Mouse (Mus musculus): ENCODE measurements around the gene Samd8. TPM values are rescaled to one million over a fixed set of nuclear protein-coding genes. Genes with fewer than 3 reads are reported as not detected.

Samd8 gene
- polyA plus RNA-seq, 1 experiment from 2014 or later: 12.1 TPM

DNA sequence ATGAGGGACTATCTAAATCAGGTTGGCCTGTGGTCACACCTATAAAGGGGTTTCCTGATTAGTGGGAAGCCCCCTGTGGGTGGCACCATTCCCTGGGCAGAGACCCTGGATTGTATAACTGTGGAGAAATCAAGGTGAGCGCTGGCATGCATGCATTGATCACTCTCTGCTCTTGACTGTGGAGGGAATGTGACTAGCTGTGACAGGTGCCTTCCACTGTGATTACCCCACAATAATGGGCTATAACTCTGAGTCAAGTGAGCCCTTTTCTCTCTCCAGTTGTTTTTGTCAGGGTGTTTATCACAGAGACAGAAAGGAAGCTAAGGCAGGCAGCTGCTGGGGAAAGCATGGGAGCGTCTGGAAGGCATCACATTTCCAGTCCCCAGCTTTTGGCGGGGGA lies 65.9 kb downstream of the Samd8 start:
- Histone ChIP-seq H3K4me2 (no peak overlapping the region), H3K4me1 (no peaks in the 10 kb centered on the region; the same call in 1 of the 2 replicates), H3K9ac (no peak overlapping the region), H3K27ac (no peak overlapping the region), H3K27me3 (no peaks in the 10 kb centered on the region), H3K36me3 (no peaks in the 10 kb centered on the region), H3K4me3 (no peak overlapping the region), H3K9me3 (no peaks in the 10 kb centered on the region)
- 55% methylated on average over 3 of the region's 3 CpGs for WGBS
- ATAC-seq (ENCODE audit: insufficient number of reproducible peaks, insufficient read depth, low FRiP score, low TSS enrichment, low read depth): no peak

DNA sequence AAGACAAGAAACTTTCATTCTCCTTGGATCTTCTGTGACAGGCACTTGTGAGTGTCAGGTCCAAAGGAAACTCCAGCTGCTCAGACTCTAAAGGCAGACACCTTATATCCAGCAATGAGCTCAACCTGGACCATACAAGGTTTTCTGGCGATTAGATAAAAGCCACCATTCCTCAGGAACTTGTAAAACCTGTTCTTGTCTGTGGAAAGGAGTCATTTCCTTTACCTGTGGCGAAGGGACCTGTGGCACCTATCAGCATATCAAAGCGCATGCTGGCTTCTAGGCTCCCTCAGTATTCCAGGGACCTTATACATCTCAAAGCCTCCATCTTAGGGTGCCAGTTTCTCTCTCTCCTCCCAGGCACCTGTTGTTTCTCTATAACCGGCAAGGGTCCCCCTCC lies 67.1 kb downstream of the Samd8 start:
- no peaks in the 10 kb centered on the region; the same call in 1 of the 2 replicates for H3K4me1 ChIP-seq
- no peak overlapping the region for H3K27ac ChIP-seq
- H3K27me3 ChIP-seq: no peaks in the 10 kb centered on the region
- H3K9me3 ChIP-seq: no peaks in the 10 kb centered on the region
- no peak overlapping the region for H3K9ac ChIP-seq
- WGBS: 33% methylated on average over 4 of the region's 4 CpGs
- no peak overlapping the region for H3K4me2 ChIP-seq
- no peak overlapping the region for H3K4me3 ChIP-seq
- no peak for ATAC-seq (ENCODE audit: insufficient number of reproducible peaks, insufficient read depth, low FRiP score, low TSS enrichment, low read depth)
- H3K36me3 ChIP-seq: no peaks in the 10 kb centered on the region

DNA sequence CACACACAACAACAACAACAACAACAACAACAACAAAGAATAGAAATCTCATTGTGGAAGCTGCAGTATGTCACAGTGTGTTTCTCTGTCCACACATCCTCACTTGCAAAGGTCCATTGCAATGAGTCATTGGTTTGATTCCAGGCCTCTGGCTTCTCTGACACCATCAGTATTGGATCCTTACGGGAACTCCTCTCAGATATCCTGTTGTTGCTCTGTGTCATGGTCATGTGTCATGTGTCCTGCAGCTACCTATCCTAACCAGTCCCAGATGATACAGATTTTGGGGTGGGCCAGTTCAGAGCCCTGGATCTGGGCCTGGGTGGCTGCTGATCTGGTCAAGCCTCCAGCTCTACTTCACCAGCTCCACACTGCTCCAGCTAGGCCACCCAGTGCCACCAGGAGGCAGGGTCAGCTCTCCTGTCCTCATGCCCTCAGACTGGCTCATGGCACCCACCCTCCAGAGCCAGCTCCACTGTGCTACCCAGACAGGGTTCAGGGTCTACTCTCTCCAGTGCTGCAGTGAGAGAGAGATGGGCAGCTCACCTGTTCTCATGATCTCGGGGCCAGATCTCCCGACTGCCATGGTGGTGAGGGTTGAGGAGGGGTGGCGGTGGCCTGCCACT lies 70.7 kb downstream of the Samd8 start:
- Histone ChIP-seq H3K27ac (no peak overlapping the region), H3K36me3 (no peaks in the 10 kb centered on the region), H3K4me3 (no peak overlapping the region), H3K27me3 (no peaks in the 10 kb centered on the region), H3K9me3 (no peaks in the 10 kb centered on the region), H3K9ac (no peak overlapping the region), H3K4me1 (0 out of 2 replicates have a peak, but pooled peaks cover 4% of the 10 kb centered on the region), H3K4me2 (no peak overlapping the region)
- 86% methylated on average over 4 of the region's 4 CpGs for WGBS
- no peak for ATAC-seq (ENCODE audit: insufficient number of reproducible peaks, insufficient read depth, low FRiP score, low TSS enrichment, low read depth)

DNA sequence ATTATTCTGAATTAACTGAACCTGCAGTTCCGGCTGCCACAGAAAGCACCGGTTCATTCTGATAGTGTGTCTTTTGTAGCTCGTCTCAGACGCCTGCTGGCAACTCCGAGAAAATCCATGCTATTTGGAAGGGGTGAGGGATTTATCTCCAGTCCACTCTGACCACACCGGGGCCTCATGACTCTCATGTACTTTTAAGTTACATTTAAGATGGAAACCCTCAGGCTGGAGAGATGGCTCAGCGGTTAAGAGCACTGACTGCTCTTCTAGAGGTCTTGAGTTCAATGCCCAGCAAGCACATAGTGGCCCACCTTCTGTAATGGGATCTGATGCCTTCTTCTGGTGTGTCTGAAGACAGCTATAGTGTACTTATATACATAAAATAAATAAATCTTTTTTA lies 72.0 kb downstream of the Samd8 start:
- 73% methylated on average over 7 of the region's 7 CpGs for WGBS
- Histone ChIP-seq H3K36me3 (no peaks in the 10 kb centered on the region), H3K4me3 (no peak overlapping the region), H3K4me2 (no peak overlapping the region), H3K27ac (no peak overlapping the region), H3K4me1 (0 out of 2 replicates have a peak, but pooled peaks cover 10% of the 10 kb centered on the region), H3K9me3 (no peaks in the 10 kb centered on the region), H3K9ac (no peak overlapping the region), H3K27me3 (no peaks in the 10 kb centered on the region)
- no peak for ATAC-seq (ENCODE audit: insufficient number of reproducible peaks, insufficient read depth, low FRiP score, low TSS enrichment, low read depth)

DNA sequence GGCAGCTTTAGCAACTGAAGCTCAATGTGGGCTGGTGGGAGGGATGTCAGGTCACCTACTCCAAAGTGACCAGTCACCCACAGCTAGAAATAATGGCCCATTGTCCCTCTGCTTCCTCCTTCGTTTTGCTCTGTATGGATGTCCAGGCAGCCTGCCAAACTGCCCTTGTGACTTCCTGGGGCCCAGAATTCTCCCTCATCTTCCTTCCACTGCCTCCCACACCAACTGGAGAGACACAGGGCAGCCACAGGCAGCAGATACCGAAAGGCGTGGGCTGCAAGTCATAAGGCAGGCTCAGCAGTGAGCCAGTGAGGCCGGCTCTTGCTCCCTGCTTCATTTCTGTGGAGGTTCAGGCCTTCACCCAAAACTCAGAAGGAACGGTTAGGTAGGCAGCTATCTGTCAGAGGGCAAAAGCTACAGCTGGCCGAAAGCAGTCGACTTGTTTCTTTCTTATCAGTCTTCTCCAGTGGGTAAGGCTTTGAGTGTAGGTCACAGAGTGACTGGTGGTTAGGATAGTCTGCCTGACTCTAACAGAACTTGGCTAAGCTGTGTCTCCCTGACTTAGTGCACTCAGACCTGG lies 72.6 kb downstream of the Samd8 start:
- no peaks in the 10 kb centered on the region for H3K27me3 ChIP-seq
- no peak overlapping the region for H3K4me2 ChIP-seq
- ATAC-seq (ENCODE audit: insufficient number of reproducible peaks, insufficient read depth, low FRiP score, low TSS enrichment, low read depth): no peak
- H3K9ac ChIP-seq: no peak overlapping the region
- H3K4me3 ChIP-seq: no peak overlapping the region
- H3K9me3 ChIP-seq: no peaks in the 10 kb centered on the region
- no peaks in the 10 kb centered on the region for H3K36me3 ChIP-seq
- WGBS: 70% methylated on average over 7 of the region's 7 CpGs
- H3K27ac ChIP-seq: 0 out of 2 replicates have a peak overlapping the region, but pooled peaks have one; percentile 23
- H3K4me1 ChIP-seq: 0 out of 2 replicates have a peak, but pooled peaks cover 10% of the 10 kb centered on the region

DNA sequence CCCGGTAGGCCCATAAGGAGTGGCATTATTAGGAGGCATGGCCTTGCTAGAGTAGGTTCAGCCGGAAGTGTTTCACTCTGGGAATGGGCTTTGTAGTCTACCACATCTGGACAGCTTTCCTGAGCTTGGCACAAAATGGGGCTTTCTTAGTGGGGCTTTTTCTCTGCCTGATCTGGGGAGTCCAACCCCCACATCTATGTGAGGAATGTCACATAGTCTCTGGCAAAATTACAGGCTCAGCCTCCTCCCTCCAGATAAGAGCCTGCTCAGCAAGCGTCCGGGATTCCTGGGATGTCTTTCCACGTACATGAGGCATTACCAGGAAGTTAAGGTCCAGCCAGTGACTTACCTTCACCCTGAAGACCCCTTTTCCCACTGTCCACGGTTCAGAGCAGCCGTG lies 73.6 kb downstream of the Samd8 start:
- Histone ChIP-seq H3K36me3 (no peaks in the 10 kb centered on the region), H3K9ac (no peak overlapping the region), H3K4me1 (0 out of 2 replicates have a peak, but pooled peaks cover 10% of the 10 kb centered on the region), H3K27me3 (no peaks in the 10 kb centered on the region), H3K27ac (no peak overlapping the region), H3K9me3 (no peaks in the 10 kb centered on the region), H3K4me2 (no peak overlapping the region), H3K4me3 (no peak overlapping the region)
- ATAC-seq (ENCODE audit: insufficient number of reproducible peaks, insufficient read depth, low FRiP score, low TSS enrichment, low read depth): no peak
- 67% methylated on average over 7 of the region's 7 CpGs for WGBS

DNA sequence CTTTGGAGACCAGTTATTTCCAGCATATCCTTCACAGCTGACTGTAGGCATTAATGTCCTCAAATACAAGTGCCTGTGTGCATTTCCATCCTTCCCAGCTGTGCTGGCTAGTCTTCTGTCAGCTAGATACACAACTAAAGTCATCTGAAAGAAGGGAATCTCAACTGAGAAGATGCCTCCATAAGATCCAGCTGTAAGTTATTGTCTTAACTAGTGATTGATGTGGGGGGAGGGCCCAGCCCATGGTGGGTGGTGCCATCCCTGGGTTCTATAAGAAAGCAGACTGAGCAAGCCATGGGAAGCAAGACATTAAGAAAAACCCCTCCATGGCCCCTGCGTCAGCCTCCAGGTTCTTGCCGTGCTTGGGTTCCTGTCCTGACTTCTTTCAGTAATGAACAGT lies 74.6 kb downstream of the Samd8 start, which contains the start of gene Vdac2:
TSS of gene Vdac2 (plus strand) at position 301 of the 400 bp plus-strand sequence.
- no peak within 1 kb of the TSS for H3K4me3 ChIP-seq
- 78% methylated on average over 2 of the region's 2 CpGs for WGBS
- no peaks in the 10 kb centered on the region for H3K36me3 ChIP-seq
- no peaks in the 10 kb centered on the region for H3K27me3 ChIP-seq
- H3K9me3 ChIP-seq: no peaks in the 10 kb centered on the region
- no peak within 1 kb of the TSS for H3K4me2 ChIP-seq
- ATAC-seq (ENCODE audit: insufficient number of reproducible peaks, insufficient read depth, low FRiP score, low TSS enrichment, low read depth): no peak
- H3K4me1 ChIP-seq: 0 out of 2 replicates have a peak, but pooled peaks cover 10% of the 10 kb centered on the region
- no peak within 1 kb of the TSS for H3K9ac ChIP-seq
- no peak within 1 kb of the TSS for H3K27ac ChIP-seq

DNA sequence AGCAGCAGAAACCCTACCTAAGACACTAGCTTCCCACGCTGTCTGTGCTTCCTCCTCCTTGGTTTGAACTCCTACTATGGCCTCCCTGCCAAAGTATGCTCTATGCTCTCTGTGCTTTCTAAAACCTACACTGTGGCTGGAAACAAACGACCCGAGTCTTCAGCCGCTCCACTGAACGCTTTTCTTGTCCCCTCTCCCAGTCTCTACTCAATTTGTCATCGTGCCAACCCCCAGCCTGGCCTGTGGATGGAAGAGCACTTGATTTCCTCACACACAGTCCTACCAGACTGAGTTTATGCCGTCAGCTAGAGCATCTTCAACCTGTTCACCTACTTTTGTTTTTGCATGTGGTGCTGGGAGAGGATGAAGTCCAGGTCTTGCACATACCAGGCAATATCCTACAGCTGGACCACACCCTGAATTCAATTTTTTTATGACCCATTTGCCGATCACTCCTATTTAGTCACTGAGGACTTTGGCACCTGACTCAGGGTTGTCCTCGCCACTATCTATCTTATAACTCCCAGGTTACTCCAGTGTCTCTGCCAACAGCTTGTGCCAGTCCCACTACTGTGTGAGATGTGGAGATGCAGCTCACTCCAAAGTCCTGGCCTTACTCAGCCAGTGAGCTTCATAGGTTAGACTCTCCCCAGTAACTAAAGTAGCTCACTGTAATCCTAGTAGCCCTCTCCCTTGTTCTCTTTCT lies 75.6 kb downstream of the Samd8 start:
- 83% methylated on average over 9 of the region's 9 CpGs for WGBS
- Histone ChIP-seq H3K4me3 (no peak overlapping the region), H3K36me3 (no peaks in the 10 kb centered on the region), H3K4me2 (no peak overlapping the region), H3K4me1 (peaks cover 16% of the 10 kb centered on the region), H3K27ac (no peak overlapping the region), H3K9ac (no peak overlapping the region), H3K27me3 (no peaks in the 10 kb centered on the region), H3K9me3 (no peaks in the 10 kb centered on the region)
- ATAC-seq (ENCODE audit: insufficient number of reproducible peaks, insufficient read depth, low FRiP score, low TSS enrichment, low read depth): no peak

DNA sequence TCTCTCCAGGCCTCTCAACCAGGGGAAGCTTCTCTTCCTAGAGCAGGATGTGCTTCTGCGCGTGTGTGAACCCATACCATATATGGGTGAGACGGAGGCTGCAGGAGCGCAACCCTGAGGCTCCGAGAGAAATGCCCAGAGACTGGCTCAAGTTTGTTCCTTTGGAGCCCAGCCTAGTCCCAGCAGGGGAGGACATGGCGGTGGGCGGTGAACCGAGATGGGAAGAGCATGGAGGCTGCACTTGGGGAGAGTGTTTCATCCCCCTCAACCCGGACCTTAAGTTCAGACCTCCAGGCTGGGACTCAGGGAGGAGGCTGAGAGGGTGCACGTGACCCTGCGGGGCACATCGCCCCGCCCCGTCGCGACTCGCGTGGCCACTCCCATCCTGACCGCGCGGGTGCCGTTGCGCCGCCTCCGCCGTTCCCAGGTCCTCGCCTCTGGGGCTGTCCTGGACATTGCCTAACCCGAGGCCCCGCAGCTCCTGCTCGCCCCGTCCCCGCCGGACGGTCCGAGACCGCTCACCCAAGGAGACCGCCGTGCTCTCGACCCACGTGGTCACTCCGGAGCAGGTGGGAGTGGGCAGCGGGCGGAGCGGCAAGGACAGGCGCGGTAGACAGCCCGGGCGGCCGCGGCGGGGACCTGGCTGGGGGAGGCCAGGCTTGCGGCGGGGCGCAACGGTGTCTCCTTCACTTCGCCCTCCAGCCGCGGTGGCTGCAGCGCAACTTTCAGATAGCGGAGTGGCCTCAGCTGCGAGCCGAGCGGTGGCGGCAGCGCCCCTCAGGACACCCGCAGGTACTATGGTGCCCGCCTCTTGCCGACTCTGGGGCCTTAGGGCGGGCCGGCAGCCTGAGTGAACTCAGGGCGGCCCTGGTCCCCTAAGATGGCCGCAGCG lies 80.8 kb downstream of the Samd8 start:
- Histone ChIP-seq H3K27ac (peak overlapping the region; percentile 94), H3K4me1 (peaks cover 32% of the 10 kb centered on the region), H3K9ac (peak overlapping the region; percentile 97), H3K4me3 (peak overlapping the region; percentile 99), H3K4me2 (peak overlapping the region; percentile 85), H3K9me3 (no peaks in the 10 kb centered on the region), H3K36me3 (peaks cover 20% of the 10 kb centered on the region), H3K27me3 (no peaks in the 10 kb centered on the region)
- under 1% methylated on average over 67 of the region's 73 CpGs for WGBS
- ATAC-seq (ENCODE audit: insufficient number of reproducible peaks, insufficient read depth, low FRiP score, low TSS enrichment, low read depth): peak; percentile 97

DNA sequence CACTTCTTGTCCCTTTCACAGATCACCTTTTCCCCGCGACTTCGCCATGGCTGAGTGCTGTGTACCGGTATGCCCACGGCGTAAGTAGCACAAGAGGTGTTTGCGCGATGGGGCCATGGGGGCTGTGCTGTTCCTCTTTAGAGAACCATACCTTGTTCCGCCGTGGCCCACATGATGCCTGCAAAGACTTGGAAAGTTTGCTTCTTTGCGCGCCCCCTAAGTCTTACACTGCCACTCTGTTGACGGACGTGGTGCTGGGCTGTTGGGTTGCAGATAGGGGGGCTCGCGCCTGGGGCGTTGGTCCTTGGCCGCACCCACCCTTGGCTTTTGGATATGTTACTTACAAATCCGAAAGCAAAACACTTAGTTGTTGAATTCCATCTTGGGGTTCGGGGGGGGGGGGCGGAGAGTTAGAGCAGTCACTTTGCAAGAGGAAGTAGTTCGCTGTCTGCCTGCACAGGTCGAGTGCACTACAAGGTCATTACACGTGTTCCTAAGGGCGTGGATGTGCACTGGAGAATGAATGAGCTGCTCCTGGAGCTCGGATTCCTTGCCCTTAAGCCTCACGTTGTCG lies 81.6 kb downstream of the Samd8 start:
- no peaks in the 10 kb centered on the region for H3K27me3 ChIP-seq
- peaks cover 27% of the 10 kb centered on the region for H3K4me1 ChIP-seq
- peaks cover 27% of the 10 kb centered on the region for H3K36me3 ChIP-seq
- peak overlapping the region; percentile 94 for H3K27ac ChIP-seq
- ATAC-seq (ENCODE audit: insufficient number of reproducible peaks, insufficient read depth, low FRiP score, low TSS enrichment, low read depth): peak; percentile 27; the same call in 1 of the 2 replicates
- WGBS: under 1% methylated on average over 28 of the region's 28 CpGs
- peak overlapping the region; percentile 85 for H3K4me2 ChIP-seq
- no peaks in the 10 kb centered on the region for H3K9me3 ChIP-seq
- H3K4me3 ChIP-seq: peak overlapping the region; percentile 99
- peak overlapping the region; percentile 97 for H3K9ac ChIP-seq

Data from embryonic facial prominence, embryonic 13.5 days (tissue).